Mouse (Mus musculus): ENCODE measurements around the gene Tcf7l2.

DNA sequence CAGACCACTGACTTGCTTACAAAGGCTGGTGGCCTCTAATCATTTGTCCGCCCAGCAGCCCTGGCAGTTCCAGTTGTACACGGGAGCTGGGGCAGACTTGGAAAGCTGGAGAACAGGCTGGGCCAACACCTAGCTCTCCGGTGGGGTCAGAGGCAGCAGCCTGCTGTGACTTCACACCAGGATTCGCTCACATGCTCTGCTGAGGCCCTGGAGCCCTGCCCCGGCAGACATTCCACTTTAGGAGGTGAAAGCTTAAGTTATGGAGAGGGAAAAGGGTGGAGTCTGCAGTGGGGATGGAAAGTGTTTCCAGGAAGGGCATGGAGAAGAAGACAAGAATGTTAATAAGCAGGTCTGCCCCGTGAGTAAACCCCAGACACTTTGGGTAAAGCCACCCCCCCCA, 19.2 kb upstream of the Tcf7l2 start:
- TF ChIP-seq CTCF (IDR thresholded peaks at IDR 0.05; ENCODE audit: control insufficient read depth, insufficient read depth, insufficient replicate concordance, low read depth, low read length) (no peak), POLR2A (IDR thresholded peaks at IDR 0.05; ENCODE audit: control insufficient read depth, low read depth, low read length) (no peak)

Measured in testis, adult 2 months (tissue).